ENCODE assay signal across 1 mouse cellular context in the genomic region with DNA sequence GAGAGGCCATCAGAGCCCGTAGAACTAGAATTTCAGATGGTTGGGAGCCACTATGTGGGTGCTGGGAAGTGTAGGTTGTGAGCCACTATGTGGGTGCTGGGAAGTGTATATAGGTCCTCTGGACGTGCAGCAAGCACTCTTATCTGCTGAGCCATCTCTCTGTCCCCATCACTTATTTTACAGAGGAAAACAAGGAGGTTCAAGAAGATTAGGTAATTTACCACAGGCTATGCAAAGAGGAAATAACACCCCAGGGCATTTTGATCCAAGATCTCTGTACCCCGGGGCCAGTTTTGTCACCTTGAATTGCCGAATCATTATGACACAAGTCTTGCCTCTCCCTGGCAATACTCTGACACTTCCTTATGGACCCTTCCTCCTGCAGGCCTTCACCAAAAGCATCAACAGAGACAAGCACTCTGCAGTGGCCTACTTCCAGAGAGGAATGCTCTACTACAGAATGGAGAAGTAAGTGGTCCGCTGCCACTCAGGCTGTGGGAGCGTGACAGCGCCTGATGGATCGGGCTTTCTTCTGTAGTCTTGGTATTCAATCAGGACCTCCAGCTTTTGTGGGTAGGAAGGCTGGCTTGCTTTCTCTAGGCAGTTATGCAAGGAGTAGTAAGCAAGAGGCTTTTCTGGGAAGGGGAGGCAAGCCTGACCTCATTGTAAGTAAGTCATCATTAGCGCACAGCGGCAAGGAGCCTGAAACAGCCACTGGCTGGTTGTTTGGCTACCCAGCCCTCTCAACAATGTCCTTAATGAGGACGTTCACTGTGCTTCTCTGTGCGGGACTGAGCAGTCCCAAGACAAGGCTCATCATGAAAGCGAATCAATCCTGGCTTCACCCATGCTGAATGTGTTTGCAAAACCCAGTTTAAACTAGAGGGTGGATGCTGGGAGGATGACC.
TF ChIP-seq lines count a peak whose summit lies in the region.

No protein-coding gene starts in this region.

TF ChIP-seq in MEL, 35 proteins besides CTCF, POLR2A, EP300 and RAD21:
- TF ChIP-seq GATA1 (IDR thresholded peaks at IDR 0.05; ENCODE audit: low read depth, low read length) = peak; percentile 75
- TF ChIP-seq TAL1 (IDR thresholded peaks at IDR 0.05; ENCODE audit: low read length) = peak; percentile 47
- peak; percentile 47; the same call in 1 of the 2 replicates for TF ChIP-seq ETS1 (IDR thresholded peaks at IDR 0.05; ENCODE audit: low read depth, low read length)
- TF ChIP-seq E2F4 (IDR thresholded peaks at IDR 0.05; ENCODE audit: borderline replicate concordance, low read depth, low read length) = no peak
